Mouse (Mus musculus) limb, embryonic 14.5 days (tissue): Measurements from ENCODE around the gene Ptprg. TPM values are rescaled to one million over a fixed set of nuclear protein-coding genes. Genes with fewer than 3 reads are reported as not detected.

ENCODE experiments used
- ATAC-seq: fragments of 200-750 bp; cut with Nextera tagmentation; 2 replicates; pipeline ENCODE4 v1.8.0; 2017; ENCODE audit warnings: low read depth, moderate number of reproducible peaks, moderate TSS enrichment; ENCODE audit not compliant: low FRiP score
- DNase-seq: peaks from one replicate; pipeline ENCODE4 v3.0.0-alpha.2; 2015; ENCODE audit warnings: low spot score
- H3K27ac ChIP-seq: fragments of 300-500 bp; sonication (generic); replicated peaks from 2 replicates; pipeline ENCODE4 v1.5.1; 2014; ENCODE audit warnings: low read depth, mild to moderate bottlenecking, low read length, moderate library complexity, mixed read lengths
- H3K27me3 ChIP-seq: fragments of 300-500 bp; sonication (generic); 2 replicates; pipeline ENCODE4 v1.6.1; 2014; ENCODE audit warnings: low read length, mixed read lengths; ENCODE audit not compliant: control insufficient read depth, insufficient read depth
- H3K36me3 ChIP-seq: fragments of 300-500 bp; sonication (generic); 2 replicates; pipeline ENCODE4 v1.6.1; 2014; ENCODE audit warnings: mild to moderate bottlenecking, low read length, moderate library complexity, mixed read lengths; ENCODE audit not compliant: control insufficient read depth, insufficient read depth
- H3K4me1 ChIP-seq: fragments of 300-500 bp; sonication (generic); 2 replicates; pipeline ENCODE4 v1.6.1; 2014; ENCODE audit warnings: antibody characterized with exemption, low read length, mixed read lengths; ENCODE audit not compliant: control insufficient read depth, insufficient read depth
- H3K4me2 ChIP-seq: fragments of 300-500 bp; sonication (generic); replicated peaks from 2 replicates; pipeline ENCODE4 v1.6.1; 2014; ENCODE audit warnings: low read depth, mild to moderate bottlenecking, low read length, moderate library complexity; ENCODE audit not compliant: severe bottlenecking
- H3K4me3 ChIP-seq: fragments of 300-500 bp; sonication (generic); replicated peaks from 2 replicates; pipeline ENCODE4 v1.5.1; 2014; ENCODE audit warnings: low read length
- H3K9ac ChIP-seq: fragments of 300-500 bp; sonication (generic); 2 replicates; pipeline ENCODE4 v1.6.1; 2014; ENCODE audit warnings: mild to moderate bottlenecking, low read depth, low read length, moderate library complexity; ENCODE audit not compliant: severe bottlenecking
- H3K9me3 ChIP-seq: fragments of 300-500 bp; sonication (generic); 2 replicates; pipeline ENCODE4 v1.6.1; 2016; ENCODE audit warnings: low read length; ENCODE audit not compliant: control insufficient read depth
- POLR2A ChIP-seq: fragments of 200-500 bp; IDR thresholded peaks from 2 replicates; pipeline ENCODE4 v1.8.0; 2012; ENCODE audit warnings: inconsistent platforms, mild to moderate bottlenecking, moderate library complexity, borderline replicate concordance; ENCODE audit not compliant: insufficient read depth, insufficient read length; ENCODE audit errors: extremely low read depth
- WGBS: fragments of 180-500 bp; shearing (Covaris S2); extraction: QIAGEN DNeasy Blood & Tissue Kit; methylation state at CpG from one replicate; pipeline ENCODE4 v1.1.7; 2014; 5-methylcytosine and 5-hydroxymethylcytosine counted together
- polyA plus RNA-seq, 2 experiments: library from polyadenylated mRNA; depleted of rRNA in 1 of 2; stranded (reverse) in 1 of 2; unstranded in 1 of 2; fragments of >200 nt; fragmentation: Nextera tagmentation in 1 of 2; extraction: Ambion mirVana in 1 of 2; gene quantifications; 2 replicates each; pipeline versions ENCODE4 v1.2.1 to v1.2.3; 2012 to 2014

Ptprg gene
- polyA plus RNA-seq, 2 experiments: 25.5 to 28.6 TPM

GRCm38 (mm10) chr14:12127951-12128350, 574.6 kb downstream of the Ptprg start:
- no peak overlapping the region for H3K9ac ChIP-seq
- H3K9me3 ChIP-seq: no peaks in the 10 kb centered on the region
- no peak for ATAC-seq
- H3K36me3 ChIP-seq: no peaks in the 10 kb centered on the region
- no peak overlapping the region for H3K4me2 ChIP-seq
- no peak overlapping the region for H3K4me3 ChIP-seq
- TF ChIP-seq POLR2A: no peak
- no peaks in the 10 kb centered on the region for H3K27me3 ChIP-seq
- WGBS: 90% methylated on average over 3 of the region's 3 CpGs
- no peak for DNase-seq
- H3K27ac ChIP-seq: no peak overlapping the region
- H3K4me1 ChIP-seq: no peaks in the 10 kb centered on the region

GRCm38 (mm10) chr14:12132046-12132615, 578.8 kb downstream of the Ptprg start:
- 67% methylated on average over 7 of the region's 7 CpGs for WGBS
- ATAC-seq: no peak
- no peaks in the 10 kb centered on the region for H3K9me3 ChIP-seq
- H3K36me3 ChIP-seq: no peaks in the 10 kb centered on the region
- no peak overlapping the region for H3K27ac ChIP-seq
- H3K4me3 ChIP-seq: no peak overlapping the region
- TF ChIP-seq POLR2A: no peak
- no peaks in the 10 kb centered on the region for H3K27me3 ChIP-seq
- no peak for DNase-seq
- no peak overlapping the region for H3K4me2 ChIP-seq
- no peaks in the 10 kb centered on the region for H3K4me1 ChIP-seq
- no peak overlapping the region for H3K9ac ChIP-seq

- TF ChIP-seq POLR2A: no peak
- no peak overlapping the region for H3K27ac ChIP-seq
- WGBS: 83% methylated on average over 3 of the region's 3 CpGs
- DNase-seq (no peak), ATAC-seq (no peak)
- no peak overlapping the region for H3K4me3 ChIP-seq
- no peaks in the 10 kb centered on the region for H3K36me3 ChIP-seq
- H3K27me3 ChIP-seq: no peaks in the 10 kb centered on the region
- H3K4me2 ChIP-seq: no peak overlapping the region
- no peaks in the 10 kb centered on the region for H3K4me1 ChIP-seq
- no peak overlapping the region for H3K9ac ChIP-seq
- H3K9me3 ChIP-seq: no peaks in the 10 kb centered on the region
These were observed 579.8 kb downstream of the Ptprg start for GRCm38 (mm10) chr14:12133163-12133562.

- no peak overlapping the region for H3K27ac ChIP-seq
- no peak overlapping the region for H3K4me2 ChIP-seq
- H3K27me3 ChIP-seq: no peaks in the 10 kb centered on the region
- no peaks in the 10 kb centered on the region for H3K4me1 ChIP-seq
- H3K9ac ChIP-seq: no peak overlapping the region
- DNase-seq (no peak), ATAC-seq (no peak)
- no peak for TF ChIP-seq POLR2A
- 84% methylated on average over 4 of the region's 4 CpGs for WGBS
- no peaks in the 10 kb centered on the region for H3K9me3 ChIP-seq
- H3K36me3 ChIP-seq: no peaks in the 10 kb centered on the region
- H3K4me3 ChIP-seq: no peak overlapping the region
These were observed 581.2 kb downstream of the Ptprg start for GRCm38 (mm10) chr14:12134504-12134903.

GRCm38 (mm10) chr14:12136536-12136935, 583.2 kb downstream of the Ptprg start:
- Histone ChIP-seq H3K9ac (no peak overlapping the region), H3K36me3 (no peaks in the 10 kb centered on the region), H3K4me3 (no peak overlapping the region), H3K27me3 (no peaks in the 10 kb centered on the region), H3K4me1 (0 out of 2 replicates have a peak, but pooled peaks cover 3% of the 10 kb centered on the region), H3K27ac (no peak overlapping the region), H3K9me3 (no peaks in the 10 kb centered on the region), H3K4me2 (no peak overlapping the region)
- DNase-seq (no peak), ATAC-seq (no peak)
- TF ChIP-seq POLR2A: no peak
- 51% methylated on average over 4 of the region's 4 CpGs for WGBS
